Comparison of ENCODE assay signal across 23 mouse cellular contexts in the genomic region with DNA sequence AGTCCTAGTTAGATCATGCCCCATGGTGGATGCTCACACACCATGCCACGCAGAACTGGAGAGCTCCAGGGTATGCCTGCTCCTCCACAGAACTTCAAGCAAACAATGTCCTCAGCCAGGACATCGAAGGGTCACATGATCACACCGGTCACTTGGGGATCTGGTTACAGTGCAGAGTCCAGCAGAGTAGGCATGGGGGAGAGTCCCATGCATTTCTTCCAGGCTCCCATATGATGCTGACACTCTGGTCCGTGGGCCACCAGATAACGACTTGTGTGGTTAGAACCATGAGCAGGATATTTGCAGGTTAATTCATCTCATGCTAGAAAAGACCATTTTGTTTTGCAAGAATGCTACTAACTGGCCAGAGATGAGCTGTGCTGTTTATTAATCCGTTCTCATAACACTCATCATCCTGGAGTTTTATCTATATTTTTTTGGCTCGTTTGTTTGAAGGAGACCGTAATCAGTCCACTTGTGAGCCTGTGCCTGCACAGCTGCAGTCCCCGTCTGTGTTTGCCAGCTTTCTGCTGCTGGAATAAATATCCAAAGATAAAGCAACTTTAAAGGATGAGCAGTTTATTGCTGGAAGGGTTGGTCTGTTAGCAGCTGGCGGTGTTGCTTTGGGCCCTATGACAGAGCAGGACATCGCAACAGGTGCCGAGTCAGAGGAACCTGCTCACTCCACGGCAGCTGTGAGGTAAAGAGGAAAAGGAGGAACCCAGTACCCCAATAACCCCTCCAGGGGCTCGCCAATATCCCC. TPM values are rescaled to one million over a fixed set of nuclear protein-coding genes. Genes with fewer than 3 reads are reported as not detected.
DNase-seq lines count a peak whose midpoint lies in the region; ATAC-seq and TF ChIP-seq lines count a peak whose summit lies in the region.
"Had no signal": no experiment of that assay in that cellular context is flagged by ENCODE, and none has a peak within 500 bp of the region (broad histone marks: within the 10 kb centered on the region; RNA-seq: fewer than 3 reads in every experiment).

No protein-coding gene starts in this region.

- TF ChIP-seq CTCF in kidney, postnatal 0 days (IDR thresholded peaks at IDR 0.05; ENCODE audit: low read depth), result no peak

- H3K4me1 ChIP-seq in heart, embryonic 10.5 days, result peaks cover 9% of the 10 kb centered on the region; the same call in 1 of the 2 replicates
- no peaks in the 10 kb centered on the region for H3K4me1 ChIP-seq in kidney, postnatal 0 days (replicated peaks; ENCODE audit: insufficient read depth, low read length)
- H3K4me1 ChIP-seq: embryonic facial prominence, embryonic 12.5 days; hindbrain, embryonic 12.5 days; midbrain, embryonic 13.5 days had no signal

- no peak overlapping the region for H3K4me3 ChIP-seq in heart, embryonic 10.5 days
- H3K4me3 ChIP-seq in kidney, postnatal 0 days (replicated peaks; ENCODE audit: low read depth, low read length), result no peak overlapping the region
- H3K4me3 ChIP-seq: embryonic facial prominence, embryonic 12.5 days; erythroblast, embryonic 14.5 days; hindbrain, embryonic 12.5 days; midbrain, embryonic 13.5 days; neural tube, embryonic 13.5 days had no signal

- no peak for ATAC-seq in kidney, postnatal 0 days (replicated peaks; ENCODE audit: low FRiP score, low read depth)
- ATAC-seq: forebrain, embryonic 14.5 days; midbrain, embryonic 13.5 days had no signal

- no peak overlapping the region for H3K4me2 ChIP-seq in kidney, postnatal 0 days (ENCODE audit: low read length)
- H3K4me2 ChIP-seq: embryonic facial prominence, embryonic 12.5 days; hindbrain, embryonic 12.5 days; midbrain, embryonic 13.5 days; neural tube, embryonic 13.5 days had no signal

- no peak overlapping the region for H3K9ac ChIP-seq in kidney, postnatal 0 days (ENCODE audit: low read depth, low read length)
- H3K9ac ChIP-seq: embryonic facial prominence, embryonic 12.5 days; hindbrain, embryonic 12.5 days; midbrain, embryonic 13.5 days; neural tube, embryonic 13.5 days had no signal

- DNase-seq in embryo, embryonic 10 days (ENCODE audit: low spot score), result peak; percentile 11
- no peak for DNase-seq in embryo, embryonic 9.5 days (ENCODE audit: extremely low spot score)
- peak; percentile 50 to 67 for DNase-seq in heart, adult 18-20 months
- no peak for DNase-seq in heart, embryonic 10.5 days (ENCODE audit: low spot score)
- DNase-seq in kidney, postnatal 0 days (ENCODE audit: low spot score), result peak; percentile 20
- DNase-seq in kidney, postnatal 10 days, result no peak
- peak; percentile 22 for DNase-seq in brain, adult 2 months (ENCODE audit: low read depth, low spot score)
- no peak for DNase-seq in thymus, postnatal 36 days
- DNase-seq: adrenal gland, adult 2 months; cerebellum, adult 9-10 months; kidney, adult 18-20 months; left cerebral cortex, postnatal 4 days; lung, adult 18-20 months; retina, postnatal 1 day; thymus, adult 2 months had no signal

- WGBS in heart, embryonic 10.5 days, result 73% methylated on average over 14 of the region's 14 CpGs
- 62% methylated on average over 14 of the region's 14 CpGs for WGBS in kidney, postnatal 0 days

- H3K27ac ChIP-seq in heart, embryonic 10.5 days, result no peak overlapping the region
- no peak overlapping the region for H3K27ac ChIP-seq in kidney, postnatal 0 days
- H3K27ac ChIP-seq: embryonic facial prominence, embryonic 12.5 days; hindbrain, embryonic 12.5 days; midbrain, embryonic 13.5 days; neural tube, embryonic 13.5 days had no signal

- H3K36me3 ChIP-seq in heart, embryonic 10.5 days, result no peaks in the 10 kb centered on the region
- no peaks in the 10 kb centered on the region for H3K36me3 ChIP-seq in kidney, postnatal 0 days (ENCODE audit: insufficient read depth, low read length)
- H3K36me3 ChIP-seq: embryonic facial prominence, embryonic 12.5 days; hindbrain, embryonic 12.5 days; midbrain, embryonic 13.5 days; neural tube, embryonic 13.5 days had no signal

- no peaks in the 10 kb centered on the region for H3K27me3 ChIP-seq in heart, embryonic 10.5 days (ENCODE audit: insufficient read depth, poor library complexity, severe bottlenecking)
- H3K27me3 ChIP-seq in kidney, postnatal 0 days (ENCODE audit: insufficient read depth, low read length), result no peaks in the 10 kb centered on the region
- H3K27me3 ChIP-seq: embryonic facial prominence, embryonic 12.5 days; hindbrain, embryonic 12.5 days; midbrain, embryonic 13.5 days; neural tube, embryonic 13.5 days had no signal

- H3K9me3 ChIP-seq in heart, embryonic 10.5 days, result no peaks in the 10 kb centered on the region
- H3K9me3 ChIP-seq in kidney, postnatal 0 days (replicated peaks; ENCODE audit: low read length), result no peaks in the 10 kb centered on the region
- H3K9me3 ChIP-seq: embryonic facial prominence, embryonic 12.5 days; hindbrain, embryonic 12.5 days; midbrain, embryonic 13.5 days; neural tube, embryonic 13.5 days had no signal

RNA-seq across cellular contexts. Expression of gene Col6a6, which starts 24.2 kb away (rescaled TPM):
- 1 to 10 TPM; 2.8 to 3.5 TPM for total RNA-seq in heart, adult 18-20 months (2021)
- polyA plus RNA-seq in heart, embryonic 10.5 days (2016; fragmentation: Nextera tagmentation; extraction: Ambion mirVana), result 0.13 and 0.17 TPM in 2 replicates
- polyA plus RNA-seq in kidney, postnatal 0 days (2015; fragmentation: Nextera tagmentation; extraction: Ambion mirVana), result 0.19 and 0.21 TPM in 2 replicates
- total RNA-seq: common myeloid progenitor, adult 5-6 weeks; megakaryocyte, adult 5-6 weeks had no signal
- polyA plus RNA-seq: forebrain, embryonic 14.5 days had no signal

Comparison
In these comparisons a context has a peak if more than half of its experiments do, and no peak if none do; other contexts are left out.
1. DNase-seq: peak in embryo, embryonic 10 days (single experiment), heart, adult 18-20 months (2 of 2), kidney, postnatal 0 days (single experiment) and brain, adult 2 months (single experiment); none in embryo, embryonic 9.5 days (single experiment), heart, embryonic 10.5 days (single experiment), kidney, postnatal 10 days (single experiment) and thymus, postnatal 36 days (0 of 2).